Mouse (Mus musculus): ENCODE data around the gene Cbwd1. TPM values are rescaled to one million over a fixed set of nuclear protein-coding genes. Genes with fewer than 3 reads are reported as not detected.

Gene Cbwd1
- polyA plus RNA-seq, 1 experiment from 2014 or later, result 14.6 TPM

DNA sequence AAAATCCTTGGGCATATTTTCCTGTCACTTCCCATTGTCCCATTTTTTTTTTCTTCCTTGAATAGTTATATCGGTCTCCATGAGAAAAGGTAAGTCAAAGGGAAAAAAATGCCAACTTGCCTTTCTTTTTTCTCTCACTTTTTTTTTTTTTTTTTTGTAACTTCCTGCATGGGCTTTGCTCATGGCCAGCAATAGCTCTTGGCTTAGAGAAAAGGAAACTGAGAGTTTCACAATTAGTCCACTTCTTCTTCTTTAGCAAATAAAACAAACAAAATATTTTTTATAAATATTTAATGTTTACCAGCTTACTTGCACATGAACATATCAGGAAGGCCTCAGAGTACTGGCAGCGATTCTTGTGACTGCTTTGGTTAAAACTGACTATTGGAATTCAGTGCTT, 4.8 kb upstream of the Cbwd1 start:
- no peak for ATAC-seq
- Histone ChIP-seq H3K4me1 (ENCODE audit: insufficient read depth, low read depth, low read length) (no peaks in the 10 kb centered on the region), H3K36me3 (ENCODE audit: insufficient read depth, low read length) (no peaks in the 10 kb centered on the region), H3K27ac (ENCODE audit: low read length) (no peak overlapping the region), H3K4me3 (ENCODE audit: low read depth, low read length) (no peak overlapping the region), H3K27me3 (replicated peaks; ENCODE audit: insufficient read depth, low read length) (no peaks in the 10 kb centered on the region), H3K4me2 (replicated peaks; ENCODE audit: low read depth, low read length) (no peak overlapping the region), H3K9me3 (ENCODE audit: low read length) (no peaks in the 10 kb centered on the region), H3K9ac (replicated peaks; ENCODE audit: low read depth) (no peak overlapping the region)
- TF ChIP-seq EP300 (IDR thresholded peaks at IDR 0.05), result no peak
- no peak for TF ChIP-seq CTCF (IDR thresholded peaks at IDR 0.05)
- WGBS, result 50% methylated on average over 2 of the region's 2 CpGs
- no peak for DNase-seq (ENCODE audit: low spot score)

DNA sequence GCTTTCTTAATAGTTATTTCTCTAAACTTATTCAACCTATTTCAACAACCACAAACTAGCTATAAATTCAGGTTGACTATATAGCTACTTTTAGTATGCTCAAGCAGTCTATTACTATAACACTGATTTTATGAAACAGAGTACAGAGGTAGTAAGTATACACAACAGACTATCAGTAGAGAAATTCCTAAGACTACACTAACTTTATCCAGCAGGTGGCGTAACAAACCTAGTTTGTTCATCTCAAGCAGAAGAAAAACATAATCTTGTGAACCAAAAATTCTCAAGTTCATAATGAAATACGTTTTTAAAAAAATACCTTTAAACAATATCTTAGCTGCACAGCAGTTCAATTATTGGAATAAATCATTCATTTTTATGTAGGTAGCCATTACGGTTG, 2.9 kb downstream of the Cbwd1 start:
- Histone ChIP-seq H3K9me3 (ENCODE audit: low read length) (no peaks in the 10 kb centered on the region), H3K9ac (replicated peaks; ENCODE audit: low read depth) (no peak overlapping the region)
- peak; percentile 81 for DNase-seq (ENCODE audit: low spot score)

DNA sequence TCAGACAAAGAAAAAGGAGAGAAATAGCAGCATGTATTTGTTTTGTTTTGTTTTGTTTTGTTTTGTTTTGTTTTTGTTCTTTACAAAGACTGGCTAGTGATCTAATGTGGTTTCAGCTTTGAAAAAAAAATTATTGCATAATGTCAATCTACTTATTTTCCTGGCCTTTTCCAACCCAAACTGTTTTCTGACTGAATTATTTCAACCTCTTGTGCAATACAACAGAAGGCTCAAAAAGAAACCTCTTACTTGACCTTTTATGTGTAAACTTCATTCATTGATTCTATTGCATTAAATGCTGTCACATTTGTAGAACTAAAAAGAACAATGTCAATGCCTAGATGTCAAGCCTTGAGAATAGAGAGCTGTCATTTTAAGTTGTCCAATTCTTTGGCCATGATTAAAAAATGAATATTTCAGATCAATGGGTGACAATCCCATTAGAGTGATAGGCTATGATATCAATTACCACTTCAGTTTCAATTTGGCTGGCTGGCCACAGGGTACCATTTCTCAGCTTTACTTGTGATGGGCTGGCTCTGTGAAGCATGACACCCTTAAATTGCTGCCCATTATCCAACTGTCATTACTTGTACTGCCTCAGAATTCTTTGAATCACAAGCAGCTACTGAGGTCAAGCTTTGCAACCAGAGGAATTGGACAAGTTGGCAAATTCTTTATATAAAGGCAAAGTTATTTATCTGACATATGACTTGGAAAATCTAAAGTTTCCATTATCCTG, 15.7 kb downstream of the Cbwd1 start:
- ATAC-seq (no peak), DNase-seq (ENCODE audit: low spot score) (peak; percentile 63)
- no peak overlapping the region for H3K4me3 ChIP-seq (ENCODE audit: low read depth, low read length)
- H3K9ac ChIP-seq (replicated peaks; ENCODE audit: low read depth), result no peak overlapping the region
- TF ChIP-seq EP300 (IDR thresholded peaks at IDR 0.05) (no peak), CTCF (IDR thresholded peaks at IDR 0.05) (no peak)
- H3K27ac ChIP-seq (ENCODE audit: low read length), result no peak overlapping the region
- H3K36me3 ChIP-seq (ENCODE audit: insufficient read depth, low read length), result no peaks in the 10 kb centered on the region
- H3K27me3 ChIP-seq (replicated peaks; ENCODE audit: insufficient read depth, low read length), result no peaks in the 10 kb centered on the region
- H3K9me3 ChIP-seq (ENCODE audit: low read length), result no peaks in the 10 kb centered on the region
- H3K4me2 ChIP-seq (replicated peaks; ENCODE audit: low read depth, low read length), result no peak overlapping the region
- H3K4me1 ChIP-seq (ENCODE audit: insufficient read depth, low read depth, low read length), result no peaks in the 10 kb centered on the region

More for the DNA sequence above, 2.9 kb downstream of the Cbwd1 start:
- Histone ChIP-seq H3K4me2 (replicated peaks; ENCODE audit: low read depth, low read length) (no peak overlapping the region), H3K36me3 (ENCODE audit: insufficient read depth, low read length) (no peaks in the 10 kb centered on the region), H3K4me1 (ENCODE audit: insufficient read depth, low read depth, low read length) (no peaks in the 10 kb centered on the region), H3K27ac (ENCODE audit: low read length) (no peak overlapping the region), H3K27me3 (replicated peaks; ENCODE audit: insufficient read depth, low read length) (no peaks in the 10 kb centered on the region), H3K4me3 (ENCODE audit: low read depth, low read length) (no peak overlapping the region)
- no peak for ATAC-seq
- TF ChIP-seq EP300 (IDR thresholded peaks at IDR 0.05), result no peak
- TF ChIP-seq CTCF (IDR thresholded peaks at IDR 0.05), result peak; percentile 74
- whole genome bisulfite sequencing, result 34% methylated on average over 3 of the region's 3 CpGs

DNA sequence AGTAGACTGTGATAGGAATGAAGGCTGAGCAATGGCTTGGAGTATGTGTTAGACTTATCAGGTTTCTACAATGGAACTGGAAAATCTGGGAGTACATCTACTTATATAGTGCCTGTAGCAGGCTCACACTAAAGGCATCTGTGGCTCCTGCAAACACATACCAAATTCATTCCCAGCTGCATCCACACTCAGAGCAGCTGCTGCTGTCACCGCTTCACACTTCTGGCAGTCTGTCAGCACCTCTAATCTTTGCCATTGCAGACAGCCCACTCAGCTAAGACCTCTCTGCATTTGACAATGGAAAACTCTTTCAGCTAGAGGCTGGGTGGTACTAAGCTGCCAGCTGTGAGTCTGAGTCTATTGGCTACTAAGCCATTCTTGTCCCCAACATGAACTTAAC, 24.3 kb downstream of the Cbwd1 start:
- ATAC-seq (no peak), DNase-seq (ENCODE audit: low spot score) (no peak)
- Histone ChIP-seq H3K4me1 (ENCODE audit: insufficient read depth, low read depth, low read length) (no peaks in the 10 kb centered on the region), H3K4me2 (replicated peaks; ENCODE audit: low read depth, low read length) (no peak overlapping the region), H3K9me3 (ENCODE audit: low read length) (no peaks in the 10 kb centered on the region), H3K4me3 (ENCODE audit: low read depth, low read length) (no peak overlapping the region), H3K27ac (ENCODE audit: low read length) (no peak overlapping the region), H3K36me3 (ENCODE audit: insufficient read depth, low read length) (0 out of 2 replicates have a peak, but pooled peaks cover 5% of the 10 kb centered on the region), H3K27me3 (replicated peaks; ENCODE audit: insufficient read depth, low read length) (no peaks in the 10 kb centered on the region), H3K9ac (replicated peaks; ENCODE audit: low read depth) (no peak overlapping the region)
- WGBS, result 76% methylated on average over 1 of the region's 1 CpGs
- no peak for TF ChIP-seq CTCF (IDR thresholded peaks at IDR 0.05)
- no peak for TF ChIP-seq EP300 (IDR thresholded peaks at IDR 0.05)

DNA sequence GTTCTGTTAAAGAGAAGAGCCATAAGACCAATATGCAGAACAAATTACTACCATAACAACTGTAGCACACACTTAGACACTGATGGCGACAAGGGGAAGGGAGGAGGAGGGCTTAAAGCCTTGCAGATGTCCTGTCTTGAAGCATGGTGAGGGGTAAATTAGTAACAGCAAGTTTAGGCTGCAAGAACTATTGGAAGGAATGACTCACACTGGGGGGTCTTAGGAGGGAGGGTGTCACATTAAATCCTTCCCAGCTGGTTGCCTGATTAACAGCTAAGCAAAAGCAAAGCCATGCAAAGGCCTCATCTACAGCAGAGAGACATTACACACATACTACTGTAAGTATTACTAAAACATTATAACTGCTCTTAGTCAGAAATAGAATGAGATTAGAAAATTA, 32.4 kb downstream of the Cbwd1 start:
- DNase-seq (ENCODE audit: low spot score), result peak; percentile 19
- Histone ChIP-seq H3K27ac (ENCODE audit: low read length) (no peak overlapping the region), H3K27me3 (replicated peaks; ENCODE audit: insufficient read depth, low read length) (no peaks in the 10 kb centered on the region), H3K9me3 (ENCODE audit: low read length) (no peaks in the 10 kb centered on the region), H3K9ac (replicated peaks; ENCODE audit: low read depth) (no peak overlapping the region), H3K36me3 (ENCODE audit: insufficient read depth, low read length) (no peaks in the 10 kb centered on the region), H3K4me2 (replicated peaks; ENCODE audit: low read depth, low read length) (no peak overlapping the region), H3K4me3 (ENCODE audit: low read depth, low read length) (no peak overlapping the region), H3K4me1 (ENCODE audit: insufficient read depth, low read depth, low read length) (no peaks in the 10 kb centered on the region)
- ATAC-seq, result no peak
- TF ChIP-seq CTCF (IDR thresholded peaks at IDR 0.05) (no peak), EP300 (IDR thresholded peaks at IDR 0.05) (no peak)
- 75% methylated on average over 1 of the region's 1 CpGs for WGBS

DNA sequence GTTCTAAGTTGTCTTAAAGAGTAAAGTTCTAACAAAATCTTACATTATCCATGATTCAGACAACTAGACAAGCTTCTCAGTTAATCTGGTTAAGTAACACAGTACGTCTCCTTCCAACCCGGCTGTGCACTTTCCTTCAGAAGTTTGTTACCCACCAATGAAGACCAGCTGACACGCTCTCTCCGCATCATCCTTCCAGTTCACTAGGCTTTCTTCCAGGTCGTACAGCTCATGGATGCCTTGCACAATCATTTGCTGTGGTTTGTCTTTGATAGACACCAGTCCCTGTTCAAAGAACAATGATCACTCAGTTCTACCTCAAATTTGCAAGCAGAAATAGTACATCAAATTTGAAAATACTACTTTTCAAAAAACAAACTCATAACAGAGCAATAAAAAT, 40.5 kb downstream of the Cbwd1 start:
- Histone ChIP-seq H3K9me3 (ENCODE audit: low read length) (no peaks in the 10 kb centered on the region), H3K36me3 (ENCODE audit: insufficient read depth, low read length) (no peaks in the 10 kb centered on the region), H3K4me1 (ENCODE audit: insufficient read depth, low read depth, low read length) (no peaks in the 10 kb centered on the region), H3K27ac (ENCODE audit: low read length) (no peak overlapping the region), H3K9ac (replicated peaks; ENCODE audit: low read depth) (no peak overlapping the region), H3K4me3 (ENCODE audit: low read depth, low read length) (no peak overlapping the region), H3K4me2 (replicated peaks; ENCODE audit: low read depth, low read length) (no peak overlapping the region), H3K27me3 (replicated peaks; ENCODE audit: insufficient read depth, low read length) (no peaks in the 10 kb centered on the region)
- DNase-seq (ENCODE audit: low spot score) (no peak), ATAC-seq (no peak)
- WGBS, result 88% methylated on average over 5 of the region's 5 CpGs
- no peak for TF ChIP-seq EP300 (IDR thresholded peaks at IDR 0.05)
- no peak for TF ChIP-seq CTCF (IDR thresholded peaks at IDR 0.05)
